Mouse (Mus musculus) left cerebral cortex, adult 18-20 months (tissue): Measurements from ENCODE around the gene Cd86. TPM values are rescaled to one million over a fixed set of nuclear protein-coding genes. Genes with fewer than 3 reads are reported as not detected.

Experiments
- DNase-seq, 2 experiments: peaks; one replicate each; pipeline ENCODE4 v3.0.0; 2021 to 2022; ENCODE audit warnings: low spot score in 2 of 2, mixed read lengths in 1 of 2
- total RNA-seq, 2 experiments: library from RNA; stranded (reverse); gene quantifications; 2 replicates each; pipeline ENCODE4 v1.2.3; 2021

The Cd86 gene
- total RNA-seq, 2 experiments from 2014 or later: 0.98 to 1.9 TPM

DNA sequence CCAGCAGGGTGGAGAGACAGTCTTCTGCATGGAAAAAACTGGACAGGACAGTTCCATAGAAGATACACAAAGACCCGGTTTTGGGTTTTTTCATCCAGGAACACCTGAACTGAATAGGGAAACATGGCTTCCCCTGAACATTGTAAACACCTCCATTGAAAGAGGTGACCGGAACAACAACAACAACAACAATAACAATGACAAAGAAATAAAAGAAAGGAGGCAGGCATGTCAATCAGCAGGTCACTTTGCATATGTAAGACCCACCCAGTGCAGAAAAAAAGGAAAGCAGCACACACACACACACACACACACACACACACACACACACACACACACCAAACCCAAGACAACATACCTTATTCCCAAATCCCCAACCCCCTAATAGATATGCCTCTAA is 52.2 kb downstream of the Cd86 start:
- DNase-seq: no peak

DNA sequence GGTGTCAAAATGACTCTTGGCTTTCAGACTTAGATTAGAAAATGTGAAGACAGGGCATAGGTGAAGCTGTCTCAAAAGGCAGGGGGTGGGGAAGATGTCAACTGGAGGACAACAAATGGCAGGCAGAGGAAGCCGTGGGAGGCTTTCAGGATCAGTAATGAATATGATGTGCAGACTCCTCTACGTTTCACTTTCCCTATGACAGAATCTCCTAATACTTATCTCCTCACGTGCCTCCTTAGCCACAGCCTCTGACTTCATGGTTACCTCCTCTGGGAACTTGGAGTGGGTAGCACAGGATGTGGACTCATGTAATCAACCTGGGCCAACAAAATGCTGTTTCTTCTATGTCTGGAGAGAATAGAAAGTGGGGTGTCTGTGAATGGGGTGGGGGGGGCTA is 63.2 kb downstream of the Cd86 start:
- DNase-seq: no peak

DNA sequence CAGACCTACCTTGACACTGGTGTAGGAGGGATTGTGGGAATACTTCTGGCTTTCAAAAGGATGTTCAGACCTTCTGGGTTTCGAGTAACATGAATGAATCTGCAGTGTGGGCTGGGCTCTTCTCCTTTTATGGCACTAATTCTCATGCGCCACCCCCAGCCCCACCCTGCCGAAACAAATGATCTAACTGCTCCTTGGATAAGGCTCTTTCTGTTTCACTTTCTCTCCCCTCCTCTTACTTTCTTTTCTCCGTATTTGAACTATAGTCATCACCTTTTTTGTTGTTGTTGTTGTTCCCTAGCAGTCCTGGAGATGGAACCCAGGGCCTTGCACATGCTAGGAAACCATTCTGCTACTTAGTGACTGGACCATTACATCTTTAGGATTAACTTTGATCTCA is 67.6 kb downstream of the Cd86 start:
- DNase-seq: no peak

GRCm38 (mm10) chr16:36596671-36597410 is 69.0 kb downstream of the Cd86 start:
- no peak for DNase-seq

DNA sequence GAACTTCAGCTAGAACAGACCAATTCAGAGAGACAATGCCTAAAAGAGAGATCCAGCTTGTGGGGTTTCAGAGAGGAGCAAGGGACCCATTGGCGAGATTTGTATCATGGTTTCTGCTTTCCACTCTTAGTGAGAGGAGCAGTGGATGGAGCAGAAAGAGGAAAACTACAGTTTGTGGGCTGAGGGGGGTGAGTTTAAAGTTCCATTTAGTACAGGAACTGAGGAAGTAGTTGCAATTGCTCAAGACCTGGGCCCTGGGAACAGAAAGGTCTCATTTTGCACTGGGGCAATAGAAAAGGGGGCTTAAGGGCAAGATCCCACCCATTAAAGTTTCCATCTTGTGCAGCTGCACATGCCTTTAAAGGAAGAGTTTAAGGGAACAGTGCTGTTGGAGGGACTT is 76.0 kb downstream of the Cd86 start:
- DNase-seq: no peak

DNA sequence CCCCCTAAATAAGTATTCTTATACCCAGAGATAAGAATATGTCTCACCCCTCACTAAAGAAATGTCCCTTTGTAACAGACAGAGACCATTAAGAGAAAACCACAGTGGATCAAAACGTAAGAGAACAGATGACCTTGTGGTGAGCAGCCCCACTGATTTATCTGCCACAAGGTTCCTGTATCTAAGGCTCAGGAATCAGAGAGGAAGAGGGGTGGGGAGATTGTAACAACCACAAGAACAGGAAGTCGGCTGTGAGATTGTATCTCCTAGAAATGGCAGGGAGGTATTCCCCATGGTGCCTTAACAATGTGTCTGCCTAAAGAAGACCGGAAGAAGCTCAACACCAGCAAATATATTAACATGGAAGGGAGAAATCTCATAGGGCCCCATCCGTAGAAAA is 77.9 kb downstream of the Cd86 start:
- DNase-seq: no peak

DNA sequence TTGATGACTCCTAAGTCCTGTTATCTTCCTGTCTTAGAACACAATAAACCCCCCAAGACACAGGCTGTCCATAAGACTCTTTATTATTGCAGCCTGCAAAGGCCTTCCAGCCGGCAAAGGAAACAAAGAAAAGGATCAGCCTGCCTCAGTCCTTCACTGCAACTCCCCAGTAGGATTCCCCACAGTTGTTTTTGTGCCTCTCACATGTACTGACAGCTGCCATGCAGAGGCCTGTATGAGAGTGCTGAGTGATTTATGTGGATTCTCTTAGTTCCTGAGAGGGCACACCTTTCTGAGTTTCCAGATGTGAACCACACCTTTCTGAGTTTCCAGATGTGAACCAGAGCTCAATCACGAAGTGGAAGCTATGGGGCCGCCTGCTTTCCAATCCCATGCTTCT is 83.8 kb downstream of the Cd86 start:
- DNase-seq: no peak

GRCm38 (mm10) chr16:36571942-36572341 is 93.9 kb downstream of the Cd86 start:
- no peak for DNase-seq

DNA sequence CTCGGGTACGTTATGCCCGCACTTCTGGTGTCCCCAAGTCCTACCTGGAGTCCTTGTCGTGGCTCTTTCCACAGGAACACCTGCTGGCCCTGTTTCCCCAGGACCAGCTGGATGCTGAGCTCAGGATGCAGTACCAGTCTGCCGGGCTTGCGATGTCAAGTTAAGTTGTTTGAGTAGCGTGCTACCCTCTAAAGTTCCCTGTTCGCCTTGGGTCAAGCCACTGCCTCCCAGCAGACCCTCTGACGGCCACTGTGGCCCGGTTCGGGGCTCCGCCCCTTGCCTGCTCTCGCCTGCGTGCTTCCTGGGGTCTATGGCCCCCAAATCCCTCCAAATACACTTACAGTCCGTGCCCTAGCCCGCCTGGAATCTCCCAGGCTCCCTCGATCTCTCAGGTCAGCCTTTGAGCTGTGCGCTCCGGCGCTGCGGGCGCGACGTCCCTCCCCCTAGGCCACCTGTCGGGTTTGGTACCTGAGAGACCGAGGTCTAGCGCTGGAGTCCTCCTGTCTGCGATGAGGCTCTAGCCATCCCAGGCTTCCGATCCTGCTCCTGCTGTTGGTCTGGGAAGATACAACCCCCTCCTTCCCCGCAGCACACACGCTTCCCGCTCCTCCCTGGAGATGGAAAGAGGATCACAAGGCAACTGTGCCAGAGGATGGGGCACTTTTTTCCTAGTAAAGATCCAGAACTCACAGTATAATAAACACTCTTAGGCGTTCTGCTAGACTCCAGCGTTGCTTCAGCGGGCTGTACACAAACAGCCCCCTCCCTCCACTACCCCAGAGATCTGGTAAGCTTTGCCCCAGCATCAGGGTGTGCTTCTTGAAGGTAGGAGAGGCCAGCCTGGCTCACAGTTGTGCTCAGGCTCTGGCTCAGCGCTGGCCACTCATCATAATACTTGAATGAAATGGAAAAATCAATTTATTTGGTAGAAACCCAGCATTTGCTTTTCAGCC is 104.2 kb downstream of the Cd86 start, which contains the start of gene Casr:
Gene Casr (minus strand): TSS at position 756 of the 953 bp plus-strand sequence.
- DNase-seq: no peak

- DNase-seq: no peak
Observed at GRCm38 (mm10) chr16:36559573-36559972, 106.3 kb downstream of the Cd86 start.

GRCm38 (mm10) chr16:36555672-36556165 is 110.2 kb downstream of the Cd86 start:
- DNase-seq: no peak

Other genes starting within 250 kb of the Cd86 start
- not detected for gene Stfa3, start 210.7 kb downstream of the Cd86 start, total RNA-seq
- gene Casr, start 103.9 kb downstream of the Cd86 start, total RNA-seq: under 1 TPM; 0.56 to 0.86 TPM
- gene Ildr1, start 27.9 kb upstream of the Cd86 start, total RNA-seq: under 1 TPM; 0.12 to 0.40 TPM
- gene Slc15a2, start 118.9 kb upstream of the Cd86 start, total RNA-seq: 10 to 100 TPM; 32.4 to 33.6 TPM
- 10 to 100 TPM; 47.8 to 47.9 TPM for gene Iqcb1, start 162.3 kb upstream of the Cd86 start, total RNA-seq
- 1 to 10 TPM in 1 of 2 experiments, under 1 TPM in 1; 0.94 to 1.7 TPM for gene Eaf2, start 208.9 kb upstream of the Cd86 start, total RNA-seq
- 10 to 100 TPM; 79.6 to 84.8 TPM for gene Golgb1, start 209.1 kb upstream of the Cd86 start, total RNA-seq